Mouse (Mus musculus): Measurements from ENCODE around the gene Nin. TPM values are rescaled to one million over a fixed set of nuclear protein-coding genes. Genes with fewer than 3 reads are reported as not detected.

Gene Nin
- polyA plus RNA-seq, 1 experiment from 2014 or later: 11.4 TPM

DNA sequence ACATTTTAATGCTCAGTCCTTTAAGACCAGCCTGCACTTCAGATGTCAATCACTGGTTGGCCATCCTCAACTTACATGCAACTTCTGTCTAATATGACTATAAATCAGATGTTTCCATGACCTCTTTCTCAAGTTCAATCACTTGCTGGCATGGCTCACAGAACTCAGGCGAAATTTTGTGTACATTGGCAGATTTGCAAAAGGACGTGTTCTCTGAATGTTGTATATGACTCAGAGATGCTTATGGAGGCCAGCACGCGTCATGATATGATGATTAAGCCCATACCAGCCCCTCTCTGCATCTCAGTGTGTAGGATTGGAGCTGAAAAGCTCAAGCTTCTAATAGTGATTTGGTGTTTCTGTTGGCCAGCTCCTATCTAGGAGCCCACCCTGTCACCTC is 13.1 kb upstream of the Nin start:
- no peak for DNase-seq (ENCODE audit: low spot score)

DNA sequence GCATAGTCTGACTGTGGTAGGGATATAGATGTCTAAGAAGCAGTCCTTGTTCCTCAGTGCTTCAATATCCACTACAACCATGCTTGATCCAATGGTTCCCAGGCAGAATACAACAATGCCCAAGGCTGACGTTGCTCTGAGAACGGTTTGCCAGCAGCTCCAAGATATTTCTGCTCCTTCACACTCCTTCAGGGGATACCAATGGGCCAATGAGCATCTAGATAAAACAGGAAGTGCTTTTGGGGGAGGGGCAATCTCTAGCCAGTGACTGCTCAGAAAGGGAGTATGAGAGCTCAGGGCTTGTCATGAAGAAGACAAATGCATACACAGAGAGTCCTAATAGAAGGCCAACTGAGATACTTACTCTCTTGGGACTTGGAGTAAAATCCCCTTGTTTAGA is 6.0 kb upstream of the Nin start:
- peak; percentile 58 for DNase-seq (ENCODE audit: low spot score)

DNA sequence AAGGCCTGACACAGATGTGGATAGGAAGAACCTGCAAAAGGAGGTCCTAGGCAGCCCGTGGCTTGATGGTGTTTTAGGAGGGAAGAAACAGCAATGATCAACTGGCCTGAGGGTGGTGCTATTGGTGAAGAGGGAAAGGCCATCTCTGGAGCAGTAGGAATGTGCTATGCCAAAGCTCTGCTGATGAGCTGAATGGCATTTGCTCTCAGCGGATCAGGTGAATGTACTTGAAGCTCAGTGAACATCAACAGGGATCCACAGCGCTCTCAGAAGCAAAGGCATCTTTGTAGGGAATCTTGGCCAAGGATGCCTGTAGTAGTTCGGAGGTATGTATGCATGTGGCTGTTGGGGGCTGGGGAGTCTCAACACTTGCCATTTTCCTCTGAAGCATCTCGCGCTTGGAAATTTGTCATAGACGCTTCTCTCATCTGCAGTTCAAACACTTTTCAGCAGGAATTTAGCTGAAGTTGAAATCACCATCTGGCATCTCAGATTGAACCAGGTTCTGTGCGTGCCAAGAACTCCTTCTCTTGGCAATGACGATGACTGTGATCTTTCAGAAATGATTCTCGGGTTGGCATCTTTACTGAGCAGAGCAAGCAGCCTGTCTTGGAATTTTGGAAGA is 5.3 kb upstream of the Nin start:
- DNase-seq (ENCODE audit: low spot score): no peak

GRCm38 (mm10) chr12:70117146-70117545 is 3.6 kb upstream of the Nin start:
- DNase-seq (ENCODE audit: low spot score): no peak

- DNase-seq (ENCODE audit: low spot score): no peak
These were observed 1.5 kb downstream of the Nin start for GRCm38 (mm10) chr12:70112090-70112383.

DNA sequence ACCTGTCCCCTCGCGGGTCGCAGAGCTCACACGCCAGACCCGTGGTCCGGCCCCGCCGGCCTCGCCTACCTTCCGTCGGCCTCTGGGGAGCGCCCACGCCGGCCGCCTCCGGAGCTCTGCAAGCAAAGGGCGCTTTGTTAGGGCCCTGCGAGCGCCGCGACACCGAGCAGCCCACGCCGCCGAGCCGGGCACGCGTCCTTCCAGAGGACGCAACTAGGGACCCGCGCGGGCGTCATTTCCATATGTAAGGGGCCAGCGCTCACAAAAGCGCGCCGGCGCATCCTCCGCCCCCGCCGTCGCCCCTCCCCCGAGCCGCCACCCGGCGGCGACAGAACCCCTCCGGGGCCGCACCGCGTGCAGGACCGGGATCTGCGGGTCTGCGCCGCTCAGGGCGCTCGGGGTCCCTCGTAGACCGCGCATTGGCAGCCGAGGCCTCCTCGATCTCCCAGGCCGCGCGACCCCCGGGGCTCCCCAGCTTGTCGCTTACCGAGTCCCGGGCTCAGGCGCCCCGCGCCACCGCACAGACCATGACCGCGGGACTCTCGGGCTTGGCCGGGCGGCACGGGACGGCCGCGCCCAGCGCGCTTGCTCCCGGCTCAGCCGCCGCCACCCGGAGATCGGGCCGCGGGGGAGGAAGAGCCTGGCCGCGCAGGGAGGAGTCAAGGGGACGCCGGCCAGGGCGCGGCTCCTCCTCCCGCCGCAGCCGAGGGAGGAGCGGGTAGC is 2.0 kb downstream of the Nin start:
- peak; percentile 79 for DNase-seq (ENCODE audit: low spot score)

DNA sequence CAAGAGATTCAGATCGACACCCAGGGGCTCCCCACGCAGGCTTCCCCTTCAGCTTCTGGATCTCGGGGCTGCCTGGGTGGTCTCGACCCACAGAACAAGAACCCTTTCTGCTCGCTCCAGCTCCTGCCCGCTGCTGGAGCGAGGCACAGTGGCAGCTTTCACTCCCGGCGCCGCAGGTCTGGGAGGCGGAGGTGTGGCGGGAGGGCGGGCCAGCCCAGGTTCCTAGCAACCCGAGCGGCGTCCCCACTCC is 2.5 kb downstream of the Nin start:
- peak; percentile 38 for DNase-seq (ENCODE audit: low spot score)

GRCm38 (mm10) chr12:70110375-70111116 is 3.0 kb downstream of the Nin start:
- no peak for DNase-seq (ENCODE audit: low spot score)

- DNase-seq (ENCODE audit: low spot score): no peak
These were observed 3.6 kb downstream of the Nin start for GRCm38 (mm10) chr12:70109921-70110320.

- DNase-seq (ENCODE audit: low spot score): peak; percentile 28
These were observed 5.4 kb downstream of the Nin start for GRCm38 (mm10) chr12:70108104-70108503.

GRCm38 (mm10) chr12:70106508-70106907 is 7.0 kb downstream of the Nin start:
- DNase-seq (ENCODE audit: low spot score): no peak

DNA sequence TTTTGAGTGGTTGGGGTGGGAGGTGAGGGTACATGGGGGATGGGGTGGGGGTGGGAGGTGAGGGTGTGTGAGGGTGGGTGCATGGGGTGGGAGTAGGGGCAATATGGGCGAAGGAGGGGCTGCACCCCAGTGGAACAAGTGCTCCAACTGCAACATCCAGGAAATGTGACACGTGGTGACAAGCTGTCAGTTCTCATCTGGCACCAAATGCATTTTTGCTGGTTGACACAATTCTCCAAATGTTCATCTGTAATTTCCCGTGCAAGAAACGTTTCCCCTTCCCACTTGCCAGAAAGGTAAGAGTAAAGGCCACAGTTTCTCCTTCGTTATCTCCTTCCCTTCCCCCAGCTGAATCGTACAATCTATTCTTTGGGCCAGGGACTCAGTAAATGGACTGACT is 7.6 kb downstream of the Nin start:
- DNase-seq (ENCODE audit: low spot score): no peak

DNA sequence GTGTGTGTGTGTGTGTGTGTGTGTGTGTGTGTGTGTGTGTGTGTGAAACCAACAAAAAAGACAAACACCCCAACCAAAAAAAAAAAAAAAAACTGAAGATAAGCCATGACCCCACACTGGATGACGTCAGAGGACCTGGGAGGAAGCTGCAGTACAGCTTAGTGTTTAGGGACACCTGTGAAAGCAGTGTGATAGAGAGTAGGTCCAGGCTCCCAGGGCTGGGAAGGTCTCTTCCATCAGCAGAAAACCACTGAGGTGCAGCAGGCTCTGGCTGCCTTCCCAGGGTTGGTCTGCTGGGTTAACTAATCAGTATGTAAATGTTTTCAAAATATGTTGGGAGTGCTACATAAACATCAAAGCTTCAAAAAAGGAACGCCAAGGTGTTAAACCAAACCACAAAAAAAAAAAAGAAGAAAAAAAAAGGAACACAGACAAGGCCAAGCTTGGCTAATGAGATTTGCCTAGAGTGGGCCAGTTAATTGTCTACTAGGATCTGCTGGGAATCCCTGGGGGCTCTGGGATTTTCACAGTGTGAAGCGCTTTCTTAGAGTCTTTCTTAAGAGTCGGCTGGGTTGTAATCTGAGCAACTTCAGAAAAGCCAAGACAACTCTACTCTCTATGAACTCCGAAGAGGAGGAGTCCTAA is 8.6 kb downstream of the Nin start:
- peak; percentile 68 for DNase-seq (ENCODE audit: low spot score)

DNA sequence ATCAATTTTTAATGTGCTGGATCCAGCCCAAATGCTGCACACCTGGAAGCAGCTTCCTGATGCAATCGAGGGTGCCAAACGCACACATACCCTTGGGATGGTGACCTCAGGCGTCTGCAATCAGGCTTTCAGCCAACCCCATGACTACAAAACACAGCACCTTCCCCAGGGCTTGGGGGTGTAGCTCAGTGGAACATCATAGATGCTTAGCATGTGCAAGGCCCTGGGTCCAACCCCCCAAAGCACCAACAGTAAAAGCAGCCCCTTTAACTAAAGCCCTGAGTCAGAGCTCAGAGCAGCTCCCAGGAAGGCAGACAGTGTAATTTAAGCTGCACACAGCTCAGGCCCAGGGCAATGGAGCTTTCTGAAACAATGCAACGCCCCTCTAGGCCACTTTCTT is 9.3 kb downstream of the Nin start:
- DNase-seq (ENCODE audit: low spot score): peak; percentile 35

- DNase-seq (ENCODE audit: low spot score): no peak
These were observed 10.3 kb downstream of the Nin start for GRCm38 (mm10) chr12:70103257-70103656.

DNA sequence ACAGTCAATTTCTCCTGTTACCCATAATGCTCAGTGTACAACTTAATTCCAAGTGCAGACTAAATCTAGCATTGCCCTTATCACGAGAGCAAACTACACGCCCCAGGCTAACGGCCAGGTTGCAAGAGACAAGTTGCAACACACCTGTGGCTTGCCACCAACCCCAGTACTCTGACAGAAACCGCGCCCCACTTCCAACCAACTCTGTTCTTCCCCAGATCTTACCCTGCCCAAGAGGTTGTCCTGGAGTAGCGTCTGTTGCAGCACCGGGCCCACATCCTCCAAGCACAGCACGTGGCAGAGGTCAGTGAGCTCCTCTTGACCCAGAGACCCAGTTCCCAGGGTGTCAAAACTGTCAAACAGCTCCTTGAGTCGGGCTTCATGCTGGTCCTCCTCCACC is 11.1 kb downstream of the Nin start:
- peak; percentile 50 for DNase-seq (ENCODE audit: low spot score)

GRCm38 (mm10) chr12:70101823-70102222 is 11.7 kb downstream of the Nin start:
- DNase-seq (ENCODE audit: low spot score): no peak

- DNase-seq (ENCODE audit: low spot score): no peak
These were observed 15.6 kb downstream of the Nin start for GRCm38 (mm10) chr12:70097901-70098300.

DNA sequence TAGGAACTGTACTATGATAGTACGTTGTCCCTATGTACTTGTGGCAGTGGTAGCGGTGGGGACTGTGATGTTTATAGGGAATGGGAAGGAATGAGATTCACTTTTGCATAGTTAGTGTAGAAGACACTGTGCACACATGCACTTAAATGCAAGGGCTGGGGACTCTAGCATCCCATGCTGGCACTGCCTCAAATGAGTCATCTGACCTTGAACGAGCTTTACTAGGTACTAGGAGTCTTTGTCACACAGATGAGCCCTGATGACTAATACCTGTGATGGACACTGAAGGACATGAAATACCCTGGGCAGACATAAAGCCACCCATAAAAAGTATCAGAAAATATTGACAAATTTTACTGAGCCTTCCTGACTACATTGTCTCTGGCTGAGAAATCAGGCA is 16.2 kb downstream of the Nin start:
- DNase-seq (ENCODE audit: low spot score): no peak

DNA sequence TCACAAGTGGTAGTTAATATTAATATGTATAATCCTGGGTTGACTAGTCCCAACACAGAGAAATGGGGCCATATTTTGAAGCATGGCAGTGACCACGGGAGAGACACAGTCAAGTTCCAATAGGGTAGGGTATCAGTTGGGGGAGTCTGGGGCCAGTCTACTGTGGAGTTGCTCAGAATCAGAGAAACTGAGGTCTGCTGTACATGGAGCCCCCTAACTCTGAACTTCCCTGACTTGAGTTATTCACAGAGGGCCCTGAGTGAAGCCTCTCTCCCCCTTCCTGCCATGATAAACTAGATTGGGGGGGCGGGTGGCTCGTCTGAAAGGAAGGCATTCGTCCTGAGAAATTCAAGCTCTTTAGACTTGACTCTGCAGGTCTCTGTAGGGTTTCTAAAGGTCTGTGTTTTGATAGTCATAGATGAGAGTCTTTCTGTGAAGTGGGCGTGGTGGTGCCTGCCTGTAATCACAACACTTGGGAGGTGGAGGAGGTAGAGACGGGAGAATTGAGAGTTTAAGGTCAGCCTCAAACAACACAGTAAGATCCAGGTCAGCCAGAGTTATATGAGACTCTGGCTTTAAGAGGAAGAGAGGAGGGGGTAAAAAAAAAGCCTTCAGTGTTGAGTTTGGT is 20.1 kb downstream of the Nin start:
- DNase-seq (ENCODE audit: low spot score): no peak

DNA sequence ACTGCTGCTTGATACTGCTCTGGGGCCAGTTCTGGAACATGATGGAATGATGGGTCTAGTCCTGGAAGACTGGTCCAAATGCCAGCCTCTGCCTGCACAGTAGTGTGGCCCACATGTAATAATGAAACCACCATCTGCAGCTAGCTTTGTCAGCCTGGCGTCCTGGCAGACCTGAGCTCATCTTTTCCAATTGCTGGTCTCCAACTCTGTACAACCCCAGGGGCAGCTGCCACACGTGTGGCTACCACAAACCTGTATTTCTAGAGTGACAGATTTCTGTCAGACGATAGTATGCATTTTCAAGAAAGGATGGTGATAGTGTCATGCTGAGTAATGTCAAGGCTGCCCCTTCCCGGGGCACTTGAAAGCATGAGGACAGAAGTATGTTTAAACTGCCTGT is 25.2 kb downstream of the Nin start:
- DNase-seq (ENCODE audit: low spot score): no peak

- no peak for DNase-seq (ENCODE audit: low spot score)
These were observed 28.2 kb downstream of the Nin start for GRCm38 (mm10) chr12:70085351-70085750.

Measured in thymus, postnatal 0 days (tissue).